In genomic region chr11:117991502-117992470, GRCm38 (mm10) we compare ENCODE assay signal across 9 mouse cellular contexts. TPM values are rescaled to one million over a fixed set of nuclear protein-coding genes. Genes with fewer than 3 reads are reported as not detected.
A peak's percentile ranks its signal among the peaks of the same experiment; 100 is the strongest.
DNase-seq lines count a peak whose midpoint lies in the region; ATAC-seq lines count a peak whose summit lies in the region.
"Had no signal": no experiment of that assay in that cellular context is flagged by ENCODE, and none has a peak within 500 bp of the region (broad histone marks: within the 10 kb centered on the region; RNA-seq: fewer than 3 reads in every experiment).

No protein-coding gene starts in this region.

- no peak overlapping the region for H3K9ac ChIP-seq in hindbrain, embryonic 14.5 days
- H3K9ac ChIP-seq in hindbrain, embryonic 16.5 days (ENCODE audit: low read depth, low read length) = no peak overlapping the region

- no peak for ATAC-seq in hindbrain, embryonic 14.5 days (ENCODE audit: low FRiP score)
- no peak for ATAC-seq in hindbrain, embryonic 16.5 days

- WGBS in heart, embryonic 10.5 days = 55% methylated on average over 9 of the region's 9 CpGs
- 67% methylated on average over 9 of the region's 9 CpGs for WGBS in hindbrain, embryonic 14.5 days
- WGBS in hindbrain, embryonic 16.5 days = 69% methylated on average over 9 of the region's 9 CpGs

- peaks cover 87% of the 10 kb centered on the region for H3K4me1 ChIP-seq in heart, embryonic 10.5 days
- H3K4me1 ChIP-seq in hindbrain, embryonic 14.5 days (replicated peaks; ENCODE audit: control insufficient read depth, insufficient read depth, low read length) = peaks cover 26% of the 10 kb centered on the region
- peaks cover 48% of the 10 kb centered on the region for H3K4me1 ChIP-seq in hindbrain, embryonic 16.5 days (ENCODE audit: control insufficient read depth, insufficient read depth, low read depth, low read length)

- H3K36me3 ChIP-seq in heart, embryonic 10.5 days = no peaks in the 10 kb centered on the region
- no peaks in the 10 kb centered on the region for H3K36me3 ChIP-seq in hindbrain, embryonic 14.5 days (replicated peaks; ENCODE audit: control insufficient read depth, insufficient read depth)
- no peaks in the 10 kb centered on the region for H3K36me3 ChIP-seq in hindbrain, embryonic 16.5 days (ENCODE audit: control insufficient read depth, insufficient read depth, low read length)

- no peak overlapping the region for H3K4me3 ChIP-seq in heart, embryonic 10.5 days
- no peak overlapping the region for H3K4me3 ChIP-seq in hindbrain, embryonic 14.5 days (replicated peaks; ENCODE audit: low read length)
- H3K4me3 ChIP-seq in hindbrain, embryonic 16.5 days (ENCODE audit: low read length) = no peak overlapping the region

- H3K4me2 ChIP-seq in hindbrain, embryonic 14.5 days (replicated peaks) = no peak overlapping the region
- no peak overlapping the region for H3K4me2 ChIP-seq in hindbrain, embryonic 16.5 days (ENCODE audit: low read length)

- peak overlapping the region; percentile 16; the same call in 1 of the 2 replicates for H3K27ac ChIP-seq in heart, embryonic 10.5 days
- H3K27ac ChIP-seq in hindbrain, embryonic 14.5 days = no peak overlapping the region
- no peak overlapping the region for H3K27ac ChIP-seq in hindbrain, embryonic 16.5 days (ENCODE audit: low read depth, low read length)

- peak; percentile 44 to 51 for DNase-seq in adrenal gland, postnatal 36 days
- no peak for DNase-seq in adrenal gland, adult 8-10 months
- DNase-seq in 3134 (ENCODE audit: extremely low read depth, insufficient read length, low spot score) = peak; percentile 72
- no peak for DNase-seq in heart, embryonic 10.5 days (ENCODE audit: low spot score)
- DNase-seq in lung, postnatal 10 days = peak; percentile 58
- no peak for DNase-seq in frontal cortex, postnatal 36 days (ENCODE audit: low spot score in 2 of 2)
- no peak for DNase-seq in hindbrain, embryonic 14.5 days (ENCODE audit: low spot score)
- DNase-seq: thymus, postnatal 14 days had no signal

- H3K27me3 ChIP-seq in heart, embryonic 10.5 days (ENCODE audit: insufficient read depth, poor library complexity, severe bottlenecking) = no peaks in the 10 kb centered on the region
- no peaks in the 10 kb centered on the region for H3K27me3 ChIP-seq in hindbrain, embryonic 14.5 days (ENCODE audit: control insufficient read depth, insufficient read depth, low read length)
- no peaks in the 10 kb centered on the region for H3K27me3 ChIP-seq in hindbrain, embryonic 16.5 days (replicated peaks; ENCODE audit: control insufficient read depth, insufficient read depth, low read length)

- H3K9me3 ChIP-seq in heart, embryonic 10.5 days = no peaks in the 10 kb centered on the region
- H3K9me3 ChIP-seq in hindbrain, embryonic 14.5 days (ENCODE audit: control insufficient read depth, low read length) = no peaks in the 10 kb centered on the region
- H3K9me3 ChIP-seq in hindbrain, embryonic 16.5 days (ENCODE audit: control insufficient read depth, low read length) = no peaks in the 10 kb centered on the region

RNA-seq across cellular contexts. Expression of gene Pgs1, which starts 5.7 kb away (rescaled TPM):
- total RNA-seq in adrenal gland, postnatal 36 days (2021) = 10 to 100 TPM; 54.7 to 58.7 TPM
- total RNA-seq in adrenal gland, adult 8-10 months (2022) = 10 to 100 TPM; 52.7 to 76.9 (median 68.2) TPM
- polyA plus RNA-seq in heart, embryonic 10.5 days (2016; fragmentation: Nextera tagmentation; extraction: Ambion mirVana) = 34.0 and 38.5 TPM in 2 replicates
- polyA plus RNA-seq in hindbrain, embryonic 14.5 days (2014; fragmentation: Nextera tagmentation; extraction: Ambion mirVana) = 48.1 and 56.4 TPM in 2 replicates
- polyA plus RNA-seq in hindbrain, embryonic 16.5 days (2015; fragmentation: Nextera tagmentation; extraction: Ambion mirVana) = 67.3 and 68.4 TPM in 2 replicates

RNA-seq across cellular contexts. Expression of gene Socs3, which starts 21.9 kb away (rescaled TPM):
- total RNA-seq in adrenal gland, postnatal 36 days (2021) = 10 to 100 TPM in 1 of 2 experiments, 1 to 10 TPM in 1; 6.6 to 17.5 TPM
- total RNA-seq in adrenal gland, adult 8-10 months (2022) = 10 to 100 TPM in 1 of 4 experiments, 1 to 10 TPM in 3; 4.4 to 14.6 (median 5.4) TPM
- polyA plus RNA-seq in heart, embryonic 10.5 days (2016; fragmentation: Nextera tagmentation; extraction: Ambion mirVana) = 6.9 and 10.6 TPM in 2 replicates
- 2.9 and 3.0 TPM in 2 replicates for polyA plus RNA-seq in hindbrain, embryonic 14.5 days (2014; fragmentation: Nextera tagmentation; extraction: Ambion mirVana)
- polyA plus RNA-seq in hindbrain, embryonic 16.5 days (2015; fragmentation: Nextera tagmentation; extraction: Ambion mirVana) = 7.5 and 8.9 TPM in 2 replicates

Comparison
In these comparisons a context has a peak if more than half of its experiments do, and no peak if none do; other contexts are left out.
1. DNase-seq: peak in adrenal gland, postnatal 36 days (2 of 2), 3134 (single experiment) and lung, postnatal 10 days (single experiment); none in adrenal gland, adult 8-10 months (single experiment), heart, embryonic 10.5 days (single experiment), frontal cortex, postnatal 36 days (0 of 2) and hindbrain, embryonic 14.5 days (single experiment).